Mouse (Mus musculus) embryonic facial prominence, embryonic 15.5 days (tissue): ENCODE measurements around the gene Hoxa3. TPM values are rescaled to one million over a fixed set of nuclear protein-coding genes. Genes with fewer than 3 reads are reported as not detected.

ENCODE experiments used
- ATAC-seq: fragments of 200-750 bp; cut with Nextera tagmentation; 2 replicates; pipeline ENCODE4 v1.8.0; 2017; ENCODE audit warnings: low read depth, moderate TSS enrichment; ENCODE audit not compliant: insufficient number of reproducible peaks, low FRiP score, low TSS enrichment
- H3K27ac ChIP-seq: fragments of 300-500 bp; sonication (generic); replicated peaks from 2 replicates; pipeline ENCODE4 v1.5.1; 2015; ENCODE audit warnings: mild to moderate bottlenecking, inconsistent platforms
- H3K27me3 ChIP-seq: fragments of 300-500 bp; sonication (generic); 2 replicates; pipeline ENCODE4 v1.6.1; 2015; ENCODE audit warnings: inconsistent platforms
- H3K36me3 ChIP-seq: fragments of 300-500 bp; sonication (generic); 2 replicates; pipeline ENCODE4 v1.6.1; 2015; ENCODE audit warnings: mild to moderate bottlenecking, inconsistent platforms
- H3K4me1 ChIP-seq: fragments of 300-500 bp; sonication (generic); 2 replicates; pipeline ENCODE4 v1.6.1; 2015; ENCODE audit warnings: inconsistent platforms
- H3K4me2 ChIP-seq: fragments of 300-500 bp; sonication (generic); replicated peaks from 2 replicates; pipeline ENCODE4 v1.6.1; 2015; ENCODE audit warnings: mild to moderate bottlenecking, inconsistent platforms
- H3K4me3 ChIP-seq: fragments of 300-500 bp; sonication (generic); replicated peaks from 2 replicates; pipeline ENCODE4 v1.5.1; 2015; ENCODE audit warnings: mild to moderate bottlenecking, inconsistent platforms
- H3K9ac ChIP-seq: fragments of 300-500 bp; sonication (generic); 2 replicates; pipeline ENCODE4 v1.6.1; 2015; ENCODE audit warnings: inconsistent platforms
- H3K9me3 ChIP-seq: fragments of 300-500 bp; sonication (generic); replicated peaks from 2 replicates; pipeline ENCODE4 v1.6.1; 2016; ENCODE audit warnings: inconsistent platforms
- WGBS: fragments of 180-500 bp; shearing (Covaris S2); methylation state at CpG from one replicate; pipeline ENCODE4 v1.1.7; 2015; 5-methylcytosine and 5-hydroxymethylcytosine counted together
- polyA plus RNA-seq: library from polyadenylated mRNA; unstranded; fragments of >200 nt; fragmentation: Nextera tagmentation; extraction: Ambion mirVana; gene quantifications from 2 replicates; pipeline ENCODE4 v1.2.1, GENCODE M21; 2015

Hoxa3 gene
- polyA plus RNA-seq, 1 experiment from 2014 or later = 0.13 TPM

GRCm38 (mm10) chr6:52183311-52184080 lies 29.6 kb downstream of the Hoxa3 start:
- WGBS = 9% methylated on average over 10 of the region's 10 CpGs

GRCm38 (mm10) chr6:52182793-52183192 lies 30.3 kb downstream of the Hoxa3 start:
- 19% methylated on average over 1 of the region's 1 CpGs for WGBS
- Histone ChIP-seq H3K27ac (no peak overlapping the region), H3K4me3 (no peak overlapping the region), H3K4me1 (no peaks in the 10 kb centered on the region), H3K9me3 (no peaks in the 10 kb centered on the region), H3K27me3 (peaks cover 100% of the 10 kb centered on the region), H3K9ac (no peak overlapping the region), H3K4me2 (no peak overlapping the region), H3K36me3 (no peaks in the 10 kb centered on the region)
- ATAC-seq = no peak

More at GRCm38 (mm10) chr6:52183311-52184080, 29.6 kb downstream of the Hoxa3 start:
- Histone ChIP-seq H3K9ac (no peak overlapping the region), H3K4me2 (no peak overlapping the region), H3K27me3 (peaks cover 100% of the 10 kb centered on the region), H3K4me1 (no peaks in the 10 kb centered on the region), H3K27ac (no peak overlapping the region), H3K4me3 (no peak overlapping the region), H3K9me3 (no peaks in the 10 kb centered on the region), H3K36me3 (no peaks in the 10 kb centered on the region)
- no peak for ATAC-seq

- H3K4me2 ChIP-seq = no peak overlapping the region
- H3K9ac ChIP-seq = no peak overlapping the region
- ATAC-seq = no peak
- H3K4me1 ChIP-seq = no peaks in the 10 kb centered on the region
- no peak overlapping the region for H3K27ac ChIP-seq
- no peak overlapping the region for H3K4me3 ChIP-seq
- H3K36me3 ChIP-seq = no peaks in the 10 kb centered on the region
- no peaks in the 10 kb centered on the region for H3K9me3 ChIP-seq
- 19% methylated on average over 2 of the region's 2 CpGs for WGBS
- H3K27me3 ChIP-seq = peaks cover 100% of the 10 kb centered on the region
Observed at GRCm38 (mm10) chr6:52182030-52182429, 31.1 kb downstream of the Hoxa3 start.

- Histone ChIP-seq H3K27me3 (peaks cover 100% of the 10 kb centered on the region), H3K27ac (no peak overlapping the region), H3K4me2 (no peak overlapping the region), H3K9ac (no peak overlapping the region), H3K4me1 (no peaks in the 10 kb centered on the region), H3K9me3 (no peaks in the 10 kb centered on the region), H3K36me3 (no peaks in the 10 kb centered on the region), H3K4me3 (no peak overlapping the region)
- WGBS = 8% methylated on average over 3 of the region's 3 CpGs
- no peak for ATAC-seq
Observed at GRCm38 (mm10) chr6:52180726-52181125, 32.4 kb downstream of the Hoxa3 start.

- H3K27ac ChIP-seq = no peak overlapping the region
- H3K36me3 ChIP-seq = no peaks in the 10 kb centered on the region
- H3K9me3 ChIP-seq = no peaks in the 10 kb centered on the region
- 9% methylated on average over 11 of the region's 11 CpGs for WGBS
- H3K9ac ChIP-seq = no peak overlapping the region
- no peak overlapping the region for H3K4me3 ChIP-seq
- no peaks in the 10 kb centered on the region for H3K4me1 ChIP-seq
- peaks cover 100% of the 10 kb centered on the region for H3K27me3 ChIP-seq
- H3K4me2 ChIP-seq = no peak overlapping the region
- no peak for ATAC-seq
Observed at GRCm38 (mm10) chr6:52180213-52180710, 32.9 kb downstream of the Hoxa3 start.

- Histone ChIP-seq H3K27ac (no peak overlapping the region), H3K9ac (no peak overlapping the region), H3K4me3 (no peak overlapping the region), H3K36me3 (no peaks in the 10 kb centered on the region), H3K4me1 (no peaks in the 10 kb centered on the region), H3K9me3 (no peaks in the 10 kb centered on the region), H3K4me2 (no peak overlapping the region), H3K27me3 (peaks cover 100% of the 10 kb centered on the region)
- WGBS = 3% methylated on average over 10 of the region's 10 CpGs
- ATAC-seq = no peak
Observed at GRCm38 (mm10) chr6:52179690-52180089, 33.4 kb downstream of the Hoxa3 start.

GRCm38 (mm10) chr6:52178918-52179665 lies 34.0 kb downstream of the Hoxa3 start:
- Histone ChIP-seq H3K4me3 (no peak overlapping the region), H3K27ac (no peak overlapping the region), H3K27me3 (peaks cover 99% of the 10 kb centered on the region), H3K4me2 (no peak overlapping the region), H3K9ac (no peak overlapping the region), H3K36me3 (no peaks in the 10 kb centered on the region), H3K4me1 (no peaks in the 10 kb centered on the region), H3K9me3 (no peaks in the 10 kb centered on the region)
- 5% methylated on average over 4 of the region's 4 CpGs for WGBS
- ATAC-seq = no peak

- Histone ChIP-seq H3K4me2 (no peak overlapping the region), H3K9me3 (no peaks in the 10 kb centered on the region), H3K36me3 (no peaks in the 10 kb centered on the region), H3K4me3 (no peak overlapping the region), H3K27ac (no peak overlapping the region), H3K27me3 (peaks cover 99% of the 10 kb centered on the region), H3K4me1 (peaks cover 1% of the 10 kb centered on the region; the same call in 1 of the 2 replicates), H3K9ac (no peak overlapping the region)
- no peak for ATAC-seq
- 3% methylated on average over 9 of the region's 9 CpGs for WGBS
Observed at GRCm38 (mm10) chr6:52177806-52178205, 35.3 kb downstream of the Hoxa3 start.

GRCm38 (mm10) chr6:52177061-52177735 lies 35.9 kb downstream of the Hoxa3 start, which contains the start of gene 5730596B20Rik:
Gene 5730596B20Rik (plus strand): TSS chr6:52177498.
- Histone ChIP-seq H3K27me3 (peaks cover 99% of the 10 kb centered on the region), H3K27ac (no peak within 1 kb of the TSS), H3K4me3 (no peak within 1 kb of the TSS), H3K9ac (no peak within 1 kb of the TSS), H3K4me2 (no peak within 1 kb of the TSS), H3K9me3 (no peaks in the 10 kb centered on the region), H3K36me3 (no peaks in the 10 kb centered on the region), H3K4me1 (peaks cover 7% of the 10 kb centered on the region)
- WGBS = 2% methylated on average over 36 of the region's 36 CpGs
- ATAC-seq = no peak

GRCm38 (mm10) chr6:52176391-52176790 lies 36.7 kb downstream of the Hoxa3 start:
- Histone ChIP-seq H3K9me3 (no peaks in the 10 kb centered on the region), H3K4me2 (no peak overlapping the region), H3K9ac (no peak overlapping the region), H3K4me1 (peaks cover 8% of the 10 kb centered on the region), H3K4me3 (no peak overlapping the region), H3K36me3 (no peaks in the 10 kb centered on the region), H3K27me3 (peaks cover 99% of the 10 kb centered on the region), H3K27ac (no peak overlapping the region)
- 3% methylated on average over 6 of the region's 6 CpGs for WGBS
- no peak for ATAC-seq

- Histone ChIP-seq H3K4me2 (no peak overlapping the region), H3K9ac (no peak overlapping the region), H3K27ac (no peak overlapping the region), H3K4me3 (peak overlapping the region; percentile 16), H3K4me1 (peaks cover 8% of the 10 kb centered on the region), H3K36me3 (no peaks in the 10 kb centered on the region), H3K9me3 (no peaks in the 10 kb centered on the region), H3K27me3 (peaks cover 99% of the 10 kb centered on the region)
- ATAC-seq = no peak
- 2% methylated on average over 20 of the region's 35 CpGs for WGBS
Observed at GRCm38 (mm10) chr6:52175864-52176263, 37.3 kb downstream of the Hoxa3 start.
